Mouse (Mus musculus) kidney, embryonic 16.5 days (tissue): ENCODE measurements at regions not wholly inside any gene's neighbourhood (a gene's known extent, or its start where the extent isn't known, plus 50 kb on each side); places are given as distances from the start of the nearest gene placed in this dataset.
"Not testable (repeated sequence)": the region's sequence is repeated elsewhere in the genome, so short reads cannot be mapped to it uniquely, and the experiment has no call there.

Experiments
- ATAC-seq: fragments of 200-750 bp; cut with Nextera tagmentation; 2 replicates; pipeline ENCODE4 v1.8.0; 2017; ENCODE audit warnings: moderate TSS enrichment; ENCODE audit not compliant: low FRiP score, low TSS enrichment
- H3K27ac ChIP-seq: fragments of 300-500 bp; sonication (generic); 2 replicates; pipeline ENCODE4 v1.5.1; 2014; ENCODE audit warnings: low read length
- H3K27me3 ChIP-seq: fragments of 300-500 bp; sonication (generic); 2 replicates; pipeline ENCODE4 v1.6.1; 2014; ENCODE audit warnings: low read length, control low read depth, mixed read lengths; ENCODE audit not compliant: insufficient read depth
- H3K36me3 ChIP-seq: fragments of 300-500 bp; sonication (generic); 2 replicates; pipeline ENCODE4 v1.6.1; 2014; ENCODE audit warnings: low read length, control low read depth, mixed read lengths; ENCODE audit not compliant: insufficient read depth
- H3K4me1 ChIP-seq: fragments of 300-500 bp; sonication (generic); 2 replicates; pipeline ENCODE4 v1.6.1; 2014; ENCODE audit warnings: low read length, control low read depth, mixed read lengths; ENCODE audit not compliant: insufficient read depth
- H3K4me2 ChIP-seq: fragments of 300-500 bp; sonication (generic); replicated peaks from 2 replicates; pipeline ENCODE4 v1.6.1; 2014; ENCODE audit warnings: low read depth, low read length
- H3K4me3 ChIP-seq: fragments of 300-500 bp; sonication (generic); 2 replicates; pipeline ENCODE4 v1.5.1; 2014; ENCODE audit warnings: mild to moderate bottlenecking, low read length
- H3K9ac ChIP-seq: fragments of 300-500 bp; sonication (generic); replicated peaks from 2 replicates; pipeline ENCODE4 v1.6.1; 2014; ENCODE audit warnings: low read length
- H3K9me3 ChIP-seq: fragments of 300-500 bp; sonication (generic); 2 replicates; pipeline ENCODE4 v1.6.1; 2016; ENCODE audit warnings: low read length, control low read depth
- WGBS: fragments of 180-500 bp; shearing (Covaris S2); extraction: QIAGEN DNeasy Blood & Tissue Kit; methylation state at CpG from one replicate; pipeline ENCODE4 v1.1.7; 2014; 5-methylcytosine and 5-hydroxymethylcytosine counted together

DNA sequence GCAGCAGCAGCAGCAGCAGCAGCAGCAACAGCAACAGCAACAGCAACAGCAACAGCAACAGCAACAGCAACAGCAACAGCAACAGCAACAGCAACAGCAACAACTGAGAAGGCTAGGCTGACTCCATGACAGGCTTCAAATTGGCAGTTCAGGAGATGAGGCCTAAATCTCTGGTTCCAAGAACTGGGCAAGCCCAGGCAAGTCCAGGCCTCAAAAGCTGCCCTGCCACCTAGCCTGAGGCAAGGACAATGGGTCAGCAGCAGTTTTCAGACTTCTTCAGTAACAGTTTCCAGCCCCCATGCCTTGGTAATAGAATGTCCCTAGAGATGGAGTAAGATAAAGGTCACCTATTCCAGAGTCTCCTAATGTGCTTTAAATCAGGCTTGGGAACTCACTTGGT is 158.1 kb downstream of the Spata19 start:
- not testable (repeated sequence) for H3K4me3 ChIP-seq, H3K9ac ChIP-seq, H3K27ac ChIP-seq, H3K4me2 ChIP-seq, H3K36me3 ChIP-seq, H3K27me3 ChIP-seq, H3K9me3 ChIP-seq, ATAC-seq, H3K4me1 ChIP-seq

DNA sequence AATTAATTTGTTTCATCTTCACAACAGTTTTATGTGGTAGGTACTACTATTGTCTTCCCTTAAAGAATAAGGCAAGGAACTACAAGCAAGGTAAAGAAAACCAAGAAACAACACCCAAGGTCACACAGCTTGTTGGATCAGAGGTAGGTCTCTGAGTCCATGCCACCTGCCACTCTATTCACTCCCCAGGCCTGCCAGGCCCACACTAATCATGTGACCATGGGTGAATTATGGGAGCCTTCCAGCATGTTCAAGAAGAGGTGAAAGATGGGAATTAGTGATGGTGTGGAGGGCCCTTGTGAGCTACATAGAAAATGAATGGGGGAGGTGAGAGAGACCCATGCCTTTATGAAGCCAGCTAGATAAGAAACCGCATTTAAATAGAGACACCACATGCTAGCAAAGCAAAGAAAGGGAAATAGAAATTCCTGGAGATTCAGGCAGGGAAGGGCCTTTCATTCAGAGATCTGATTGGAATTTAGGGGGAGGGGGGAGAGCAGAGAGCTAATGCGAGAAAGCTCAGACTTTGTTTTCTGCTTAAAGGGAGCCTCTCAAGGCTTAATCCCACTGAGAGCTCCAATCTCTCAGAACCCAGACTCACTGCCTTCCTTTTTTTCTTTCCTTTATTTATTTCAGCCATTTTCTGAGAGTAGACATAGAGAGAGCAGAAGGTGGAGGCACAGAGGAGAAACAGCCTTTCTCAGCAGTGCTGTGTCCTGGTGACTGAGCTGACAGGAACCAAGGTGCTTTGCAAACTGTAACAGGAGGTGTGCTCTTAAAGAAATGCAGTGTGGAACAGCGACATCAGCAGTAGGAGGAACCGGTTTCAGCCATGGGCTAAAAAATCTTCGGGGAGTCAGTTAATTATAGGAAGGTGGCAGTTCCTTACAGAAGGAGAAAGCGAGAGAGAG is 160.0 kb downstream of the Spata19 start:
- Histone ChIP-seq H3K4me1 (no peaks in the 10 kb centered on the region), H3K36me3 (no peaks in the 10 kb centered on the region), H3K4me2 (no peak overlapping the region), H3K4me3 (no peak overlapping the region), H3K27ac (no peak overlapping the region), H3K27me3 (no peaks in the 10 kb centered on the region), H3K9me3 (no peaks in the 10 kb centered on the region), H3K9ac (no peak overlapping the region)
- no peak for ATAC-seq
- WGBS = 23% methylated on average over 6 of the region's 6 CpGs

DNA sequence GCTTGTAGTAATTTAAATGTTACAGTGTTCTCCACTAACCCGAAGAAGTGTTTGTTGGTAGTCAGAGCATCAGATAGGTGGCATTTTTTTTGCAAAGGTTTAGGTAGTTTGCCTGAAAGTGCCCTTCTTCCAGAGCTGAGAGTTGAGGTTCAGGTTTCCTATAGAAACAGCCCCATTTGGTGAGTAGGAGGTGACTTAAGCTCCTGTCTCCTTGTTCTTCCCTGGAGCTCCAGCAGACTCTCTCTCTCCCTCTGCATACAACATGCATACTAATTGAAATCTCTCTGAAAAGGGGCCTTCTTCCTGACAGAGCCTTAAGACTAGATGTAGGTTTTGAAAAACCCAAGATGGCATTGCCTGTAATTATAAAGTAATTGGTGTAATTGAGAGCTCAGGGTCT is 161.3 kb downstream of the Spata19 start:
- no peaks in the 10 kb centered on the region for H3K36me3 ChIP-seq
- no peaks in the 10 kb centered on the region for H3K4me1 ChIP-seq
- 0 out of 2 replicates have a peak, but pooled peaks cover 2% of the 10 kb centered on the region for H3K9me3 ChIP-seq
- H3K27me3 ChIP-seq = no peaks in the 10 kb centered on the region
- no peak overlapping the region for H3K4me3 ChIP-seq
- no peak overlapping the region for H3K27ac ChIP-seq
- H3K4me2 ChIP-seq = no peak overlapping the region
- WGBS = 64% methylated on average over 1 of the region's 1 CpGs
- no peak for ATAC-seq
- no peak overlapping the region for H3K9ac ChIP-seq

DNA sequence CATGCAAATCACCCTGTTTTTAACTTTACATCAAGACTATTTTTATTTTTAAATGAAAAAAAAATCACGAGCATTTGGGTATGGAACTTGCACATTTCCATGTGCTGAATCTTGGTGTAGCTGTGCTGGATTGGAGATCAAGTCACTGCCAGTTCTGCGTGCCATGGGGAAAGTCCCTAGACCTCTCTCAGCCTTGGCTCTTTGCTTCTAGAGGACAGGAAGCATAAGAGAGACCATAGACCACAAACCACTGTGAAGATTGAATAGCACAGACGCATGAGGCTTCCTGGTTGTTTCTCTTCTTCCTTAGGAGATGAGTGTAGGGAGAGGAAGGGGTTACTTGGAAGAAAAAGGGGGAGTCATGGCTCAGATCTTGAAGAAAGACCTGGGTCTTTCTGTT is 161.7 kb downstream of the Spata19 start:
- Histone ChIP-seq H3K9me3 (0 out of 2 replicates have a peak, but pooled peaks cover 2% of the 10 kb centered on the region), H3K27me3 (no peaks in the 10 kb centered on the region), H3K4me3 (no peak overlapping the region), H3K4me2 (no peak overlapping the region), H3K27ac (no peak overlapping the region), H3K9ac (no peak overlapping the region), H3K4me1 (no peaks in the 10 kb centered on the region), H3K36me3 (no peaks in the 10 kb centered on the region)
- WGBS = 82% methylated on average over 3 of the region's 3 CpGs
- ATAC-seq = no peak

DNA sequence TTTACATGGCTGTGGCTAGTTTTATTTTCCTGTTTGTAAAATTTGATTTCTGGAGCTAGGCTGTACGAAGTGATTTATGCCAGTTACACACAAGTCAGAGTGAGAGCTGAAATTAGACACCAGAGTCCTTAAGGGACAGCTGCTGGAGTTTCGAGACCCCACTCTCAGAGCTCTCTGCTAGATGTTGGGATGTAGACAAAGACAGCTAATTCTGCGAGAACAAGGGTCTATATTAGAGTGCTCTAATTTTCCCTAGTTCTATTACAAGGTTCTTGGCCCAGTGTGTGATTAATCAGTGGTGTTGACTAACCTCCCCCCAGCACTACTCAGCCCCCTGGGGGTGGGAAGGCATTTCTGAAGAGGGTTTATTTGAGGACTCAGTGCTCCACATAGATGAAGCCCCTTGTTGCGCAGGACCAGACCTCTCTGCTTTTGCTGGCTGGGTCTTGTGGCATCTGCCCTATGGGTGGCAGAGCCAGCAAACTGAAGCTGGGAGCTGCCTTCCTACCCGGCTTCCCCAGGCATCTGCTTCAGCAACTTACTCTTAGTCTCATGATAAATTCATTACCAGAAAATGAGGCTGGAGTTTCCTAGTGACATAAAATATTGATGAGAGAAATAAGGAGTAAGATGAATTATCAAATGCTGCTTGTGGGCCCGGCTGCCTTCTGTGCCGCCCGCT is 171.9 kb downstream of the Spata19 start:
- H3K27me3 ChIP-seq = no peaks in the 10 kb centered on the region
- no peaks in the 10 kb centered on the region for H3K4me1 ChIP-seq
- ATAC-seq = no peak
- H3K4me3 ChIP-seq = no peak overlapping the region
- no peak overlapping the region for H3K9ac ChIP-seq
- WGBS = 58% methylated on average over 8 of the region's 8 CpGs
- H3K36me3 ChIP-seq = no peaks in the 10 kb centered on the region
- no peak overlapping the region for H3K27ac ChIP-seq
- no peaks in the 10 kb centered on the region for H3K9me3 ChIP-seq
- H3K4me2 ChIP-seq = no peak overlapping the region

DNA sequence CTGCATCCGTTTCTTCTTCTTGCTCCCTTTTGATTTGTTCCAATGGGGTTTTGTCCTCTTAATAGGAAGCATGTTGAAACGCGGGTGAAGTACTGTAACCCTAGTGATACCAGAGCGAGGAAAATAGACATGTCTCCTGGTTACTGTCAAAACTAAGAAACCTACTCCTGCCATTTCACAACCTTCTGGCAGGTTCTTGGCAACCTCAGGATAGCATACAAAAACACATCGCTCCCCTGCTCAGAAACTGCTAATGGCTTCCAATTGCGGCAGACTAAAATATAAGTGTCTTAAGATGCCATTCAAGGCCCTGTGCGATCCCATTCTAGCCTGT is 172.4 kb downstream of the Spata19 start:
- 86% methylated on average over 7 of the region's 7 CpGs for WGBS

DNA sequence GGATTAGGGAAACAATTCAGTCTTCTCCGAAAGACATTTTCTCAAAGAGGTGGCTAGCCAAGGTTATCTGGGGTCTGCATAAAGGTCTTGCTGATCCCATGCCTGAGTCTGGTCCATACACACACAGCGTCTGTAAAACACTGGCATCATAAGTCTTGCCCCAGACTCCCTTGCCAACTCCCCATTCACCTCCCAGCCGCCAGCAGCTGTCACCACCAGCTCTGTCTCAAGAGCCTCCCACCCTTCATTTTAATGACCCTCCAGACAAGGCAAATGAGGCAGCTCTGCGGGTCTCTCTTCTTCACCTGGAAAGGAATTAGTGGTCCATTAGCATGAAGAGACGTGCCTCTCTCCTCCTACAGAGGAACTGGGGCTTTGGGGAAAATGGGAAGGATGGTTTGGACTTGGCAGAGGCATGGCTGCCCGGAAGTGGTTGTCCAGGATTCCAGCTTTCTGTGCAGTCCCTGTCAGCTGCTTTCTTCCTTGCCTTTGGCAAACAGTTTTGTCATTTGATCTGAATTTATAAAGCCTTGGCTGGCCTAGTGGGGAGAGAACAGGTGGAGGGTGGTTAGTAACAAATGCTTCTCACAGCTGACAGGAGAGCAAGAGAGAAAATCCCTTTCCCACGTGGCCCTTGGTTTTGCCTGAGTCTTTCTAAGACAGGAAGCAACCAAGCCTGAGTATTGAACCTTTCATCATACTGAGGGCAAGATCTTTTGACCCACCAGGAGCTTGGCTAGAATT is 173.3 kb upstream of the Opcml start:
- Histone ChIP-seq H3K27ac (no peak overlapping the region), H3K4me2 (no peak overlapping the region), H3K9me3 (no peaks in the 10 kb centered on the region), H3K4me1 (no peaks in the 10 kb centered on the region), H3K9ac (no peak overlapping the region), H3K27me3 (no peaks in the 10 kb centered on the region), H3K36me3 (no peaks in the 10 kb centered on the region), H3K4me3 (no peak overlapping the region)
- 22% methylated on average over 7 of the region's 7 CpGs for WGBS
- ATAC-seq = no peak

More for the DNA sequence above, 172.4 kb downstream of the Spata19 start:
- Histone ChIP-seq H3K4me1 (no peaks in the 10 kb centered on the region), H3K4me2 (no peak overlapping the region), H3K27ac (no peak overlapping the region), H3K4me3 (no peak overlapping the region), H3K9ac (no peak overlapping the region), H3K9me3 (no peaks in the 10 kb centered on the region), H3K27me3 (no peaks in the 10 kb centered on the region), H3K36me3 (no peaks in the 10 kb centered on the region)
- no peak for ATAC-seq

DNA sequence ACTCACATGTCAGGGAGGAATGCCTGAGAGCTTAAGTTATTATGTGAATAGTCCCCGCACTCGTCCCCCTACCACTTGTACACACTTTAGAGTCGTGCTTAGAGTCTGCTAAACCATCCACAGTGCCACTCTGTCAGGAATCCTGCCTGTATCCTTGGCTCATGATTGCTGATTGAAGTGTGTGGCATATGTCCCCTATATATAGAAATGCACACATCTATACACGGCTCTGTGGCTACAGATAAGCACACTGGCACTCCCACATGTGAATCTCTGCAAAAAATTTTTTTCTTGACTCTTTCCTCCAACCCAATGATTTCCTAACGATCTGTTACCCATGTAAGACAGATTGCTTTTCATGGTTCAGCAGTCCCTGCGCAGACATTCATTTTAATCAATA is 155.7 kb upstream of the Opcml start:
- Histone ChIP-seq H3K4me2 (no peak overlapping the region), H3K9ac (no peak overlapping the region), H3K4me1 (no peaks in the 10 kb centered on the region), H3K4me3 (no peak overlapping the region), H3K27me3 (no peaks in the 10 kb centered on the region), H3K36me3 (no peaks in the 10 kb centered on the region), H3K27ac (no peak overlapping the region), H3K9me3 (no peaks in the 10 kb centered on the region)
- ATAC-seq = no peak
- 56% methylated on average over 6 of the region's 6 CpGs for WGBS

DNA sequence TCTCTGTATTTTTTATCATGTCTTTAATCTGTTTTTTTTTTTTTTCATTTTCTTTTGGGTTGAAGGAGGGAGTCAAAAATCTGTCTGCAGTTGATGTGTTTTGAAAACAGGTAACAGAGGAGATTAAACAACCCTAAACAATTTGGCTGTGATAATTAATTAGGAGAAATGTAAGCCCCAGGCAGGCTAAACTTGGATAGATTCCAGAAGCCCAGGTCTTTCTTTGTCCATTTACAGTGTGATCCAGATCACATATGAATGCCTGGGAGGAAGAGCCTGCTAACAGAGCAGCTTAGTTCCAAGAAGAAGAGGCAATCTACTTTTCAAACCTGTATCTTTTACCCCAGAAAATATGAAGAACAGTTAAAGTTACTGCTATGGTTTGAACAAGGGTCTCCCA is 150.0 kb upstream of the Opcml start:
- H3K27me3 ChIP-seq = no peaks in the 10 kb centered on the region
- ATAC-seq = no peak

DNA sequence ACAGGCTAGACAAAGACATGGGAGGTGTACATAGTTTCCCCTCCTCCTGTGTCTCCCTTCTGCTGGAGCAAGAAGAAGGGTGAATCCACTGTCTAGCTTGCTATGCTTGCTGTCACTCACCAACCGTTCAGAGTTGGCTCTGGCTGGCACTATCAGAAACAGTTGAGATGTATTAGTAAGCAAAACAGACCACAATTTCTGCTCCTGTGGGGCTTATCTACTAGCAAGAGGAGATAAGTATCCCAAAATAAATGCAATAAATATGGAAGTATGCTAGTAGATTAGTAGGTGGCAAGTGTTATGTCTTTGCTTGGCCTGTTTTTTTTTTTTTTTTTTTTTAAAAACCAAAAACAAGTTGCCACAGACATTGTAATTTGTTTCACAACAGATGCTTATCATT is 147.3 kb upstream of the Opcml start:
- Histone ChIP-seq H3K4me2 (no peak overlapping the region), H3K36me3 (no peaks in the 10 kb centered on the region), H3K27ac (no peak overlapping the region), H3K9me3 (no peaks in the 10 kb centered on the region), H3K27me3 (no peaks in the 10 kb centered on the region), H3K4me1 (no peaks in the 10 kb centered on the region), H3K9ac (no peak overlapping the region), H3K4me3 (no peak overlapping the region)
- WGBS = 69% methylated on average over 1 of the region's 1 CpGs
- ATAC-seq = no peak

More for the DNA sequence above, 150.0 kb upstream of the Opcml start:
- Histone ChIP-seq H3K27ac (no peak overlapping the region), H3K4me1 (no peaks in the 10 kb centered on the region), H3K9ac (no peak overlapping the region), H3K4me3 (no peak overlapping the region), H3K4me2 (no peak overlapping the region), H3K9me3 (no peaks in the 10 kb centered on the region), H3K36me3 (no peaks in the 10 kb centered on the region)
